Mouse (Mus musculus): ENCODE data around the gene Cubn.

Gene Cubn

GRCm38 (mm10) chr2:13407272-13407671 is 84.3 kb downstream of the Cubn start:
- peak; percentile 27 for DNase-seq

GRCm38 (mm10) chr2:13404986-13405678 is 86.5 kb downstream of the Cubn start:
- no peak for DNase-seq

DNA sequence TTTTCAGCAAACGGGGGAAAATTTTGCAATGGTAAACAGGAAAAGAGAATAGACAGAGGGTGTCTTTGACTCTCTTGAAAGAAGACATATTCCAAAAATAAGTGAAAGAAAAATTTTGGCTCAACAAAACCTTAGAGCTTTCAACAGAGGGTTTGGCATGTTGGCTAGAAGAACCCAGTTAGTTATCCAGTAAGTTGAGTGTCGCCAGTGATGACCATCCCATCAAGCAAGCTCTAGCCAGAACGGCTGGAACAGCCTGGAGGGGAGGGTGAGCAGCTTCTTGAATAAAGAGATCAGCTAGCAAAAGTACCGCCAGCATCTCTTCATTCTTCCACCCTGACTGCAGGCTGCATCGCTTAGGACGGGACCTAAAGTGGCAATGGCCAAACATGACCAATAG is 90.8 kb downstream of the Cubn start:
- DNase-seq, result no peak

DNA sequence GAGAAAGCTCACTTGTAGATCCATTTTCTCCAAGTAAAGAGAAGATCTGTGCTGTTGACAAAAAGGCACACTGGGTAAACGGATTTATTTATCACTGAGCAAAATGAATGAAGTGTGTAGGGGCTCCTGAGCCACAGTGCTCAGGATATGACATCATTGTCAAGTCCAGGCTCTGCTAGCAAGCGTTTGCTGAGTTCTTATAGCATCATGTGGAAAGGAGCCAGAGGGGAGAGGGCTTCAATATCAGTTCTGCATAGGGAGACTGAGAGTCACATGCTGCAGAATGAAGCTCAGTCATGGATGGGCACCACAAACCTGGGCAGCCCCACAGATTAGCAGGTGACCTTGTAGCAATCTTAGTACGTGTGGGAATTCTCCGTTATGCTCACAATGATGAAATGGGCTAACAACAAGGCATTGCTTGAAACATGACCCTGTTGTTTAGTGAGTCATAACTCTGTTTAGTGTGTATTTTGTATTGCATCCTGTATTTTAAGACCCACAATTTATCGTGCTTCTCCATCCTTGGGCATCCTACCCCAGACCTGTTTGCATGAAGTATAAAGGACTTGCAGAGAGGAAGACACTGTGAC is 92.0 kb downstream of the Cubn start:
- DNase-seq, result peak; percentile 15

- DNase-seq, result peak; percentile 70
These were observed 92.7 kb downstream of the Cubn start for GRCm38 (mm10) chr2:13398955-13399354.

- DNase-seq, result no peak
These were observed 93.1 kb downstream of the Cubn start for GRCm38 (mm10) chr2:13398551-13398950.

GRCm38 (mm10) chr2:13396124-13396540 is 95.5 kb downstream of the Cubn start:
- DNase-seq, result no peak

DNA sequence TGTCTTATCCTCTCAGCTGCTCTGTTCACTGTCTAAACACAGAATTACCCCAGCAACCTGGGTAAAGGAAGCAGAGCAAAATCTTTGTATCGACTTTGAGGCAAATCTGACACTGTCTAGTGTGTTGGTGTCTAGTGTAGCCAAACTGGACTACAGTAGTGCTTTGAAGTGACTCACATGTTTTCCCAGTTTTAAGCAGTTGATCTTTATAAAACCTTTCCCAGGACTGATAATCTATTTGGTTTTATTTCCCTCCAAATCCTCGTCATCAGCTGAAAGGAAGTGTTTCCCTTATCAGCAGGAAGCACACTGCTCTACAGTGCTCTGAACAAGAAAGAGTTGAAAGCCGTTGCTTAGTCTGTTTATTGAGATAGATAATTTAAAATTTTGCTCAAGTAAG is 100.6 kb downstream of the Cubn start:
- no peak for DNase-seq

- no peak for DNase-seq
These were observed 105.0 kb downstream of the Cubn start for GRCm38 (mm10) chr2:13386631-13387030.

DNA sequence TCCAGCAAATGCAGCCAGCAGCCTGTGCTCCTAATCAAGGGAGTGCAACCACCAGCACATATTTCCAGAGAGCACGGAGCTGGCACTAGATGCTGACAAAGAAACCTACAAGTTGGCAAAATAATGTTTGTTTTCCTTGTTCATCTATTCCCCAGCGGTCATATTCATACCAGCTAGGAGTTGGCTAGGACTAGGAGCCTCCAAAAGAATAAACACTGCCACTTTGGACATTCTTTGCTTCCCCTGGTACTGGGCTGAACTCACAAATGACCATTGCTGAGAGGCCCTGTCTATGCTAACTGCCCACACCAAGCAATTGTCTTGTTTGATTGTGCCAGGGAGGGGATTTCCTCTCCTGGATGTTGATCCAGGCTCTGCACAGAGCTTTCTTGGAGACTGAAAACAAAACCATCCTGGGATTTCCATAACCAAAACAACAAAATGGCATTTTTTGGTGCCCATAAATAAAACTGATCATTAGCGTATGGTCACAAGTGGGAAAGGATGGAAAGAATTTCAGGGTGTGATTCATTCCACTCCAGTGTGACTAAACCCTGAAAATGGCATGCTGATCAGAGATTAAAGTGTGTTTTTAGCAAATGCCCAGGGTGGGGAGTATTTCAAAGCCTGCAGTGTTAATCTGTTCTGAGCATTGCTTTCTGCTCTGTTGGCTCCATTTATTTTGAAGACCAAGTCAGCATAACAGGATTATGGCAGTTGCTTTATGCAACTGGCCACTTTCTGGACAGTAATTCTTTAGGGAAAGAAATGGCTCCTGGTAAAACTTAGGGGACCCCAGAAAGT is 105.9 kb downstream of the Cubn start:
- DNase-seq, result peak; percentile 58

DNA sequence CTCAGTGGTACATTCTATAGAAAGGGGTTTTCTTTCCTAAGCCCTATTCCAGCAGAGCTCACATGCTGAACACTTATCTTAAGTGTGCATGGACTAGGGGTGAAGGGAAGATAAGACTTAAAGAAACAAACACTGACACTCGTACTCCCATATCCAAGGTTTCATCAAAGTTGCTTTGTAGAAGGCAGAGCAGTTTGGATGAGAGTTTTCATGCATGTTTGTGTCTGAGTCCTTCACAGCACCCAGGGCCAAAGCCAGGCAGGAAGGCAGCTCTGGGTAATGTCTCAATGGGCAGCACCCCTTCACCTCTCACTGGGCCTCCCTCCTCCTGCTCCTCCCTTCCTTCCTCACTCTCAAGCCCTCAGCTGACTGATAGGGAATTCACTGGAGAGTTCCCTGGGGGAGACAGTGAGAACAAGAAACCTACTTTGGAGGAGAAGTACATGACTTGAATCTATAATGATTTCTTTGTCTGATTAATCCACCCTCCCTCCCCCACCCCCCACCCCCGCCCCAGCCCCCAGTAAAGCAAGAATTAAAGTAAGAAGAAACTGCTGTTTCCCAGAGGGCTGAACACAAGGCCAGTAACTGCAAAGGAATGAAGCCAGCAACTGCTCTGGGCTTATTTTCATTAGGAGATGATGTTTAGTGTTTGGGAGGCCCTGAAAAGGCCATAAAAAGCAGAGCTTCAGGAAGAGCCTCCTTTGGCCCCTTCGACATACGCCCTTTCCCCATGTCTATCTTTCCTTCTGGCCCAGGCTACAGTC is 106.7 kb downstream of the Cubn start:
- DNase-seq, result peak; percentile 56

DNA sequence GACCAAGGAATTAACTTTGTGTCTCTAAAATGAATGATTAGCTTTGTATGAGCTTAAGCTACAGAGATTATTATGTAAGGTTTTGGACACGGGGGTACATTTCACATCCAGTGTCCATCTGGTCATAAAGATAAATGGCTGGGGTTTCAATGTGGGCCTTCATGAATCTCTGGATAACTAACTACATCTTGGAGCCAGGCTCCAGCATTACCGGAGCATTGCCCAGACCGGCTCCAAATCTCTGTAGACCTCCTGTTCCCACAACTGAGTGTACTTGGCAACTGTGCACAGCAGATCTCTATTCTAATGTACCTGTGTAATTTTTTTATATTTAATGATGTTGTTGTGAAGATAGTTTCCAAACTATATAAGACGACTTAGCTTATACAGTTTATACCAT is 115.4 kb downstream of the Cubn start:
- DNase-seq, result no peak

DNA sequence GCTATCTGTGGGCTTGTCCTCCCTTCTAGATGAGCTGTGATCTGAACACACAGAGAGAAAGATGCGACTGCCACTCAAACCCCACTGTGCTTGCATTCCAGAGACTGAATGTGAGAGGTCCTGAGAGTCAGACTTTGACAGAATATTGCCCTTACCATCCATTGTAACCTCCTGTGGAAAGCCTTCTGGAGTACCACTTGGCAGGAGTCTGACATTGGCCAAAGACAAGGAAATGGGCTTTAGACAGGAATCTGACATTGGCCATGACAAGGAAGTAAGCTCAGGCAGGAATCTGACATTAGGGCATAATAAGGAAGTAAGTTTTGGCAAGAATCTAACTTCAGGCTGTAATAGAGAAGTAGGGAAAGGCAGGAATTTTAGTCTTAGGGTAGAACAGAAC is 118.3 kb downstream of the Cubn start:
- no peak for DNase-seq

GRCm38 (mm10) chr2:13372825-13373224 is 118.8 kb downstream of the Cubn start:
- DNase-seq, result peak; percentile 16

DNA sequence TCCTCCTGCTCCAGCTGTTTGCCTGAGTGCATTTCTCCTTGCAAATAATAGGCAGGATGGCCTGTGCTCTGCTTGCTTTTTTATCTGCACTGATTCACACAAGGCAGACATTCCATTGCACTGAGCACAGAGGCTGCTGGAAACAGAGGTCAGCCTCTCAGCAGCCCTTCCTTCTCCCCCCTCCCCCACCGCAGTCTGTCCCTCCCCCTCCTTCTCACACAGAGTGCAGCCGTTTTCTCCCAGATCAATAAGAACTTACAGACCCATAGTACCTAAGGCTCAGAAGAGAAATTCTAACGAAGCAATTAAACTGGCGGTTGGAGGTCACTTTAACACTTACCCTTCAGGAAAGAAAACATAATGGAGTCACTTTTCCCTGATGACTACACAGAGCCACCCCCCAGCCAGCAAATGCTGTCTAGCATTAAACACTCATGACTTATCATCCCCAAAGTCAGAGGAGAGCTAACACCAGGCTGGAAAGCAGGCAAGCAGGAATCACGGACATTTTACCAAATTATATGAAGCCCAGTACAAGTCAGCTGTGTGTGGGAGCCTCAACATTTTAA is 119.3 kb downstream of the Cubn start:
- peak; percentile 73 for DNase-seq

DNA sequence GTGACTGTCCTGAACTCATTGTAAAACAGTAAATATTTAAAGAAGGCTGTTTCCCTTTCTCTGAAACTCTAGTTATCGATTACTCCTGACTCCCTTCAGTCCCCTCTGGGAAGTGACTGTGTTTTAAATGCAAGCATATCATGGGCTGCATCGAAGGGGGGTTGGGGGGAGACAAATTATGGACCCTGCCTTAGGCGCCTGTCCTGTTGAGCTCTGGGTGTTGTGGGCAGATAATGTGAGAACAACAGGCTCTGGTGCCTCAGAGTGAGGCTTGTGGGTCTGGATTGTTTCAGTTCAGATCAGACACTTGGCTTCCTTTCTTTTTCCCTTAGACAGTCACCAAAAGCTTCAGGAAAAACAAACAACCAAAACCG is 119.8 kb downstream of the Cubn start:
- DNase-seq, result no peak

DNA sequence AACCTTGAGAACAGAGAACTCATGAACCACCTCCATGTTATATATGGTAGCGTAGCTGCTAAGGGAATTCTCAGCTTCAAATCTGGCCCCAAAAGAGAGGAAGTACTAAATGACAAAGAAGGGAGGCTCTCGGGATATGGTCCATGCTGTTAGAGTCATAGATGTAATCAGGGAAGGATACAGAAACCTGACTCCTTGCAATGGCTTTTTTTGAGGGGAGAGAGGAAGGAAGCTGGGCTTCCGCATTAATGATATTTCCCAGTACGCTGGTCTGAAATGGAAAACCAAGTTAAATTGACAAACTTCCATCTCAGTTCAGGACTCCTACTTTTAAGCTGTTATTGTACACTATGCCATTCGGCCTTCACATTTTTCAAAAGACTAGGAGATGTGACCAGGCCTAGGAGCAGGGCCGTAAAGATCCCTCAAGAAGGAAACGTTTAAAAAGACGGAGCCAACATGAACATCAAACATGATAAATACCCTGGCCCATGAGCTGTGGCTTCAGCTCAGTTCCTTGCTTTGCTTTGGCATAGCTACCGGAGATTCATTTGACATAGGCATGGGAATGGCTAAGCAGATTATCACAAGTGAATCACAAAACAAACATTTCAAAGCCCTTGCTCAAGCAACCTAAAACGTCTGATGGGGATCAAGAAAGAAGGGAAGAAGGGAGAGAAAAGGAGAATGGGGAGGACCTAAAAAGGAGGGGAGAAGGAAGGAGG is 120.4 kb downstream of the Cubn start:
- DNase-seq, result no peak

DNA sequence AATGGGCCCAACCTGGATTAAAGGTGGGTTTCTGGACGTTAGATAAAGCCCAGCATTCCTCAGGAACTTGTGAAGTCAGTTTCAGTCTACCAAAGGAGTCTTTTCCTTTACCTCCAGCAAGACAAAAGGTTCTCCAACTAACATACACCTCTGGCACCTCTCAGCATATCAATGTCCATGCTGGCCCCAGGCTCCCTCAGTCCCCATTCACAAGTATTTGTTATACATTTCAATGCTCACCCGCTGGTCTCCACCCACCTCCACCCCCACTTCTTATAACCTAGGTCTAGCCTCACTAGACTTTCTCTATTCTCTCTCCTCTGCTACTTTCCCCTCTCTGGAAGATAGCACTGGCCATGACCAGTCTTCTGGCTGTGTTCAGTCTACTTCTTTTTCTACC is 121.1 kb downstream of the Cubn start:
- no peak for DNase-seq

GRCm38 (mm10) chr2:13368517-13368916 is 123.1 kb downstream of the Cubn start:
- DNase-seq, result no peak

DNA sequence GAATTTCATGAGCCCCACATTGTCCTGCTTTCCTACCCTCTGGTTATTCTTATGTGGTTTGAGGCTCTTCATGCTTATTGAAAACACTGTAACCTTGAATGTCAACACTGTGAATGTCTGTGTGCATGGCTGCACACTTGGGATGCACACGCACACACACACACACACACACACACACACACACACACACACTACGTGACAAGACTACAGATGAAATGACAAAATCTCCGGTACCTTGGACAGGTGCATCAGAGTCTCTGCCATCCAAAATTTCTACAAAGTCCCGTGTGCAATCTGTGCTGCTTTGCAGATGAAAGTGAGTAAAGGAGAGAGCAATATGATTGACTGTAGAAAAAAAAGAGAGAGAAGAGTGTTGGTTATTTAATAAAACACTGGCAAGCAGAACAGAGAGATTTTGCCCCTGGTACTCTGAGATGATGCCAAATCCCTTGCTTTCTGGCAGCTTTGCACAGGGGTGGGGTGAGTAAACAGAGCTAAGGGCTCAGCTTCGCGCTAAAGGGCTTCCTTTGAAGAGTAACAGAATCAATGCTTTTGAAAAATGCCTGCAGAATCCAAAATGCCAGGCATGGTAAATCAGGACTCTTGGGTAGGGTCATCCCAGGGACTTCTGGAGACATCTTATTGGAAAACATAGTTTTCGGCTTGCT is 133.6 kb downstream of the Cubn start:
- no peak for DNase-seq

DNA sequence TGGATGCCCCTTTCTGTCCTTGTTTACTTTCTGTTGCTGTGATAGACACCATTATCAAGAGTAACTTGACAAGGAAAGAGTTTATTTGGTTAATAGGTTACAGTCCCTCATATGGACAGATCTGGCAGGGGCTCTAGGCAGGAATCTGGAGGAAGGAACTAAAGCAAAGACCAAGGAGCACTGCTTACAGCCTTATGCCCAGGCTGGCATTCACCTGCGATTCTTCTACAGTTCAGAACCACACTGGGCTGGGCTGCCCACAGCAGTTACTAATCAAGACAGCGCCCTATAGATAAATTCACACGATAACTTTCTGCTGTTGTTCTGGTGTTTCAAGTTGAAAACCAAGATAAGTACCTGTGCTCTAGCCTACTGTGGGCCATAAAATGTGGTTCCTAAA is 138.8 kb downstream of the Cubn start:
- no peak for DNase-seq
